Mouse (Mus musculus): ENCODE data around the gene Padi3.

The Padi3 gene

DNA sequence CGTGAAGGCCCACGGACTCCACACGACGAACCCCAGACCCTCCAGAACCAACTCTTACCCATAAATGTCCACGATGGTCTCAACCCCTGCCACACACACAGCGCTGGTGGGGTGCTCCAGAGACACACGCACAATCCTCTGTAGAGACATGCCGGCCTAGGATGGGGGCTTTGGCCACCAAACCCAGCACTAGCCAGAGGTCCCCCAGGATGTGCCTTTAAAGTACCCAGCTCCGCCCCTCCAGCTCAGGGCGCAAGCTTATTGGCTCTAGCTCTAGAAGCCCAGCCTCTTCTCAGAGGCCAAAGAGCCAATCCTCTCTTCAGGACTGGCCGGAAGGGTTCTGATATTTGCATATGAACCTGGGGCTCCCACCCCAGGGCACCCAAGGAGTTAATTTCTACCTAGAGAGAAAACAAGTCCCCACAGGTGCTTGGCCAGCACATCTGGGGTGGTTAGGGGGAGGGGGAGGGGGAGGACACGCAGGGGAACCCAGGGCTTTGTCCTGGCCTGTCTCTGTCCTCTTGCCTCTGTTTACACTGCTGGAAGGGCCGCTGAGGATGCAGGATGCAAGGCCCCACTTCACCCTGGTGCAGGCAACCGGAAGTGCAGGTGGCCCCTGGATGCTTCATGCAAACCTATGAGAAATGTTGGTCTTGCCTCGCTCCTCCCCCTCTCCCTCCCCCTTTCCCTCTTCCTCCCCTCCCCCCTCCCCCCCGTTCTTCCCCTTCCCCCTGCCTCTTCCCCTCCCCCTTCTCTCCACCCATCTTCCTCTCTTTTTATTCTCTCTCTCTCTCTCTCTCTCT lies at the start of gene Padi3:
Gene Padi3, minus strand, starts transcription at position 191 of the 803 bp plus-strand sequence.
- in situ Hi-C loops (cut with MboI; ENCODE audit: unreplicated experiment in 2 of 2): no loop called here

DNA sequence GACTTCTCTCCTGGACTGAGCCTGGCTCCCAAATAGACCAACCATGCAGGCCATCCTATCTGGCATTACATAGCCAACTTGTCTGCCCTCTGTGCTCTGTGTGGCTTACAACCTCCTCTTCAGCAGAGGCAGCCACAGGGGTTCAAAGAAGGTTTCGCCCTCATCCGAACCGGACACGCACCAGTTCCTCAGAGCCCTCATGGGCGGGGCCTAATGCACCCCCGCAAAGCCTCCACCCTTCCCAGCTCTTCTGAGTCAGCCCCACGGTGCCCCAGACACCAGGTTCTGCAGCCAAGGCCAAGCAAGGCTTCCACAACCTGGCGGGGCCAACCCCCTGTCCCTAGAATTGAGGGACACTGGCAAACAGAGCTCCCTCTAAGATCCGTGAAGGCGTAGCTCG lies 48.8 kb upstream of the Padi3 start:
- in situ Hi-C loops (cut with MboI; ENCODE audit: unreplicated experiment in 2 of 2): no loop called here

- in situ Hi-C loops (cut with MboI; ENCODE audit: unreplicated experiment in 2 of 2): no loop called here
Observed at GRCm38 (mm10) chr4:140857813-140858212, 47.4 kb upstream of the Padi3 start.

DNA sequence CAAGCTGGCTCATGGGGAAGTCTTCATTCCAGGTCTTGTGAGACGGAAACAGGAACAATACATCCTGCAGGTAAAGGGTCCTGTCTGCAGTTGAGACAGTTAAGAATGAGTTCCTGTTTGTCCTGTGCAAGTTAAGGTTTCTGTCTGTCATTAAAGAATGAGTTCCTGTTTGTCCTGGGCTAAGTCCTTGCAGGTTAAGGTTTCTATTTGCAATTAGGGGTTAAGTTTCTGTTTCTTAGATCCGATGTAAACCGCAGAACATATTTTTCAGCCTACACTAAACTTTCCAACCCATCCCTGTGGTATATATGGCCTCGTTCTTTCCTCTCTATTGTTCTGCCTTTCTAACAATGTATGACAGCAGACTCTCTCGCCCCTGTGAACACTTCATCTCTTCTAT lies 46.6 kb upstream of the Padi3 start:
- in situ Hi-C loops (cut with MboI; ENCODE audit: unreplicated experiment in 2 of 2): no loop called here

DNA sequence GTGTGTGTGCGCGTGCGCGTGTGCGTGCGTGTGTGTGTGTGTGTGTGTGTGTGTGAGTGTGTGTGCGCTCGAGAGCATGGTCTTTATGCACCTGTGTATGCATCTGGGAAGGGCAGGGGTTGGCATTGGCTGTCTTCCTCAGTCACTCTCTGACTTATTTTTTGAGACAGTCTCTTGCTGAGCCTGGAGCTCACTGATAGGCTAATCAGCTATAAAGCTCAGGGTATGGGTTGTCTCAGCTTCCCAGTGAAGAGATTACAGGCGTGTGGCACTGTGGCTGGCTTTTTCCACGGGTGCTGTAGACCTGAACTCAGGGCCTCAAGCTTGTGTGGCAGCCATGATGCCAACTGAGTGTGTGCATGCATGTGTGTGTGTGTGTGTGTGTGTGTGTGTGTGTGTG lies 44.7 kb upstream of the Padi3 start:
- in situ Hi-C loops (cut with MboI; ENCODE audit: unreplicated experiment in 2 of 2): no loop called here

DNA sequence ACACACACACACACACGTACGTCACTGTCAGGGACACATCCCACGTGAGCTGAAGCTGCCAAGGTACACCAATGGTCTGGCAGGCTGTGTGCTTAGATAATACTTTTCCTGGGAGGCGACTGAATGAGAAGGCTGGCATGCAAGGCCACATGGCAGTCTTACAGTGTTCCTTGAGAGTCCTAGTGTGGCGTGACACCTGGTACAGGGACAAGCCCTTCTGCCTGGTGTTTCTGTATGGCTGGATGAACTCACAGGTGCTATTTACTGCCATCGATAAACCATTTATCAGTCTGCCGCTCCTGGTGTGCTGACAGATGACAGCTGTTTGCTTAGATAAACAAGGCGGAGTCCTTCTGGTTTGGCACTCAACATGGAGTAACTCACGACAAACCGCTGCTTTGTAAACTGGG lies 44.0 kb upstream of the Padi3 start:
- in situ Hi-C loops (cut with MboI; ENCODE audit: unreplicated experiment in 2 of 2): no loop called here

DNA sequence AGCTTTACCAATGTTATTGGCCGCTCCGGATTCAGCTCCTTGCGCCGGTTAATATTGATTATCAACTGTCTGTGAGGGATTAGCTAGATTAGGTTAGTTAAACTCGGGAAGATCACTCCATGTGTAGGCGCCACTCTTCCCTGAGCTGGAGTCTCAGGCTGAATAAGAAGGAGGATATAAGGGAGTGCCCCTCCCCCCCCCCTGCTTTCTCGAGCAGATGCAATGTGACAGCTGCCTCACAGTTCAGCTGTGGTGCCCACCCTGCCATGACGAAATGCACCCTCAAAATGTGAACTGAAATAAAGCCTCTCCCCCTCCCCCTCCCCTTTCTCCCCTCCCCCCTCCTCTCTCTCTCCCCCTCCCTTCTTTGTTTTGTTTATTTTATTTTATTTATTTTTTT lies 43.2 kb upstream of the Padi3 start:
- in situ Hi-C loops (cut with MboI; ENCODE audit: unreplicated experiment in 2 of 2): no loop called here

GRCm38 (mm10) chr4:140849310-140849709 lies 38.9 kb upstream of the Padi3 start:
- in situ Hi-C loops (cut with MboI; ENCODE audit: unreplicated experiment in 2 of 2): loop anchor here in 1 of 2 experiments (5.0 kb wide), 1 partner anchor 33 kb away; no protein-coding TSS in a partner anchor

GRCm38 (mm10) chr4:140845666-140846065 lies 35.2 kb upstream of the Padi3 start, which contains the start of gene Padi1:
Gene Padi1, minus strand, starts transcription at chr4:140845778.
- in situ Hi-C loops (cut with MboI; ENCODE audit: unreplicated experiment in 2 of 2): loop anchor here in 1 of 2 experiments (5.0 kb wide), 1 partner anchor 37 kb away; no protein-coding TSS in a partner anchor

- in situ Hi-C loops (cut with MboI; ENCODE audit: unreplicated experiment in 2 of 2): loop anchor here in 1 of 2 experiments (5.0 kb wide), 1 partner anchor 37 kb away; no protein-coding TSS in a partner anchor
Observed at GRCm38 (mm10) chr4:140844991-140845390, 34.5 kb upstream of the Padi3 start.

GRCm38 (mm10) chr4:140843670-140844280 lies 33.3 kb upstream of the Padi3 start:
- in situ Hi-C loops (cut with MboI; ENCODE audit: unreplicated experiment in 2 of 2): no loop called here

DNA sequence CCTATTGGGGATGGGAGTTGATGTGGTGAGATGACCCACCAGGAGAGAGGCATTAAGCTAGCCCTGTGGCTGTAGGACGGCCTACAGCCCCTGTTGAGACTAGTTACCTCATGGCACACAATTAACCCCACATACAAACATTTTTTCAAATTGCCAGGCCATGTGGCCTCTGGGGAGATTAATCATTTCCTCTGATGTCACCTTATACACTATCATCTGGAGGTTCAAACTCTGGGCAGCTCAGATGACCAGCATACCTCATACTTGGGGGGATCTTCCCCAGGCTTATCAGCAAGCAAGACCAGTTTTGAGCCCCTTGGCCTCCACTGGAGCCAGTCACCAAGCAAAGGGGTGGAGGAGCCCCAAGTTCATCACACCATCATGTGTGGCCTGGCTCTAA lies 32.5 kb upstream of the Padi3 start:
- in situ Hi-C loops (cut with MboI; ENCODE audit: unreplicated experiment in 2 of 2): no loop called here

DNA sequence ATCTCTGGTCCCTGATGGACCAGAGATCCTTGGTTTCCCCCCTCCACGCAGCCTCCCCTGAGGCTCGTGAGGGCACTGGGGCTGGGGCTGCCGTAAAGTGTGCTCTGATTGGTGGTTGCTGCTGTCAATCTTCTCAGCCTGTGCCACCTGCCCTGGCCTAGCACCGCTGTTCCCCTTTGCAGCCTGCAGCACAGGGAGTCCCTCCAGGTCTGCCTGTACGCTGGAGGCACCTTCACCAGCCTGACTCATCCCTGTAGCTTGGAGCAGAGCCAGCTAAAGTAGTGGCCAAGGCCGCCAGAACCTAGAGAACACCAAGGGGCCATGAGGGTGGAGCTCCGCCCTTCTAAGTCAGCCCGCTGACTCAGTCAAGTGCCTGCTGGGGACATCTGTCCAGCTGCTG lies 27.4 kb upstream of the Padi3 start:
- in situ Hi-C loops (cut with MboI; ENCODE audit: unreplicated experiment in 2 of 2): no loop called here

GRCm38 (mm10) chr4:140836208-140836866 lies 25.9 kb upstream of the Padi3 start:
- in situ Hi-C loops (cut with MboI; ENCODE audit: unreplicated experiment in 2 of 2): no loop called here

DNA sequence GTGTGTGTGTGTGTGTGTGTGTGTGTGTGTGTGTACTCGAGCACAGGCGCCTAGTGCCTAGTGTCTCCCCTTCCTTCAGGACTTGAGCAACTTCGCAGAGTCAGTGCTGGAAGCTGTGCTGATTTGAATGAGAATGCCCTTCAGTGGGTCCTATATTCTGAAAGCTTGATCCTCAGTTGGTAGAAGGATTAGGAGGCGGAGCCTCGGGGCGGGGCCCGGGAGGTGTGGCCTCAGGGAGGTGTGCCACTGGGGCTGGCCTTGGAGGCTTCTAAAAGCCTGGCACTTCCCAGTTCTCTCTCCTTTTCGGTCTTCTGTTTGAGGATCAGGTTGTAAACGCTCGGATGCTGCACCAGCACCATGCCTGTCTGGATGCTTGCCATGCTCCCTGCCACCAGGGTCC lies 25.2 kb upstream of the Padi3 start:
- in situ Hi-C loops (cut with MboI; ENCODE audit: unreplicated experiment in 2 of 2): no loop called here

- in situ Hi-C loops (cut with MboI; ENCODE audit: unreplicated experiment in 2 of 2): no loop called here
Observed at GRCm38 (mm10) chr4:140834327-140834934, 24.0 kb upstream of the Padi3 start.

DNA sequence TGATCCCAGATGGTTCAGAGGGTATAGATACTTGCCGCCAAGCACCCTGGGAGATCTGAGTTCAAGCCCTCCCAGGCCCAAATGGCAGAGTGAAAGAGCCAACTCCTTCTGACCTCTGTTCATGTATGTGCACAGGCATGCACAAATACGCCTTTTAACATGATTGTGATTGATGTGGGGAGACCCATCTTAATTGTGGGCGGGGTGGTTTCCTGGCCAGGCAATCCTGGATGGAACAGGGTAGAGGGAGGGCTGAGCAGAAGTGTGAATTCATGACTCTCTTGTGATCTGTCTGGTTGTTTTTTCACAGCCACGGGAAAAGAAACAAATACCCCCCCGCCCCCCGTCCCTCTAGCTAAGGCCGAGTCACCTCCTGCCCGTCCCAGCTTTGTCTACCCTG lies 22.4 kb upstream of the Padi3 start:
- in situ Hi-C loops (cut with MboI; ENCODE audit: unreplicated experiment in 2 of 2): no loop called here

GRCm38 (mm10) chr4:140831808-140832207 lies 21.4 kb upstream of the Padi3 start:
- in situ Hi-C loops (cut with MboI; ENCODE audit: unreplicated experiment in 2 of 2): no loop called here

- in situ Hi-C loops (cut with MboI; ENCODE audit: unreplicated experiment in 2 of 2): loop anchor here (10.0 kb wide), 1 partner anchor 128 kb away; no protein-coding TSS in a partner anchor
Observed at GRCm38 (mm10) chr4:140827237-140827636, 16.8 kb upstream of the Padi3 start.

DNA sequence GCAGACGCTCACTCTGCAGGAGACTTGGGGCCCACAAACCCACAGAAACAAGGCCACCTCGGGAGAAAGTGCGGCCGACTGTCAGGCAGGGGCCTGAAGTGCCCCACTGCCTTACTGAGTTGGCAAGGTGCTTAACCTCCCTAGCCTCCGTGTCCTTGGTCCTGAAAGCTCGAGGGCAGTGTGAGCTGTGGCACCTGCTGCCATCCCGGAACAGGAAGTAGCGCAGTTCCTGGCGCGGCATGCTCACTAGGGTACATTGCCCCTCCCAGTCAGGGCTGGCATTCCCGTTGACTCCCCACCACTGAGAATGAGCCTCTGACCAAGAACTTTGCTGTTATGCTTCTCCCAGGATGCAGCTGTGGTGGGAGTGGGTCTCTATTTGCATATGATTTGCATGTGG lies 15.5 kb upstream of the Padi3 start:
- in situ Hi-C loops (cut with MboI; ENCODE audit: unreplicated experiment in 2 of 2): loop anchor here (10.0 kb wide), 1 partner anchor 129 kb away; no protein-coding TSS in a partner anchor

DNA sequence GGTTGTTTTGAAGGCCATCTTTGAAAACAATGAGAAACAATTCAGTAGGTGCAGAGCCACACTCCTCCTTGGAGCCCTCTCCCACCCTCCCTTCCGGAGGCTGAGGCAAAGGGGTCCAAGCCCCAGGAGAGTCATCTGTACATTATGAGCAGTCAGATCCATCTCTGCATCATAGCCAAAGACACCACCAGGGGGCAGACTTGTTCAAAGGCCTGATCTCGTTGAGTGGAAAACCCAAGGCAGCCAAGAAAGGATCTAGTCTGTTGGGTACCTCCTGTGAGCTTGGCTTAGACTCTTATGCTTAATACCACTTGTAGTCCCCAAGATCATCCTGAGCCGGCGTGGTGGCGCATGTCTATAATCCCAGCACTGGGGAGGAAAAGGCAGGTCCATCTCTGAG lies 11.5 kb upstream of the Padi3 start:
- in situ Hi-C loops (cut with MboI; ENCODE audit: unreplicated experiment in 2 of 2): loop anchor here (10.0 kb wide), 1 partner anchor 133 kb away; no protein-coding TSS in a partner anchor

Measured in v-Abl transformed pro-B cells (cell line).